Comparison of ENCODE assay signal across 9 mouse cellular contexts in genomic region chr10:21420457-21421424, GRCm38 (mm10). TPM values are rescaled to one million over a fixed set of nuclear protein-coding genes. Genes with fewer than 3 reads are reported as not detected.
DNase-seq lines count a peak whose midpoint lies in the region; ATAC-seq lines count a peak whose summit lies in the region.
"Had no signal": no experiment of that assay in that cellular context is flagged by ENCODE, and none has a peak within 500 bp of the region (broad histone marks: within the 10 kb centered on the region; RNA-seq: fewer than 3 reads in every experiment).

No protein-coding gene starts in this region.

- ATAC-seq in forebrain, embryonic 12.5 days (ENCODE audit: low FRiP score) = no peak

- H3K9ac ChIP-seq in forebrain, embryonic 12.5 days = no peak overlapping the region
- H3K9ac ChIP-seq: liver, embryonic 15.5 days had no signal

- no peak overlapping the region for H3K27ac ChIP-seq in forebrain, embryonic 10.5 days
- H3K27ac ChIP-seq in forebrain, embryonic 12.5 days = no peak overlapping the region
- H3K27ac ChIP-seq in embryonic facial prominence, embryonic 10.5 days (replicated peaks) = no peak overlapping the region
- H3K27ac ChIP-seq: liver, embryonic 15.5 days had no signal

- 74% methylated on average over 24 of the region's 24 CpGs for WGBS in forebrain, embryonic 10.5 days
- 75% methylated on average over 24 of the region's 24 CpGs for WGBS in forebrain, embryonic 12.5 days
- 74% methylated on average over 24 of the region's 24 CpGs for WGBS in embryonic facial prominence, embryonic 10.5 days

- H3K36me3 ChIP-seq in forebrain, embryonic 10.5 days (replicated peaks) = no peaks in the 10 kb centered on the region
- no peaks in the 10 kb centered on the region for H3K36me3 ChIP-seq in forebrain, embryonic 12.5 days (replicated peaks)
- no peaks in the 10 kb centered on the region for H3K36me3 ChIP-seq in embryonic facial prominence, embryonic 10.5 days (replicated peaks)
- H3K36me3 ChIP-seq in splenic B cell, adult 2 months (ENCODE audit: control insufficient read depth, insufficient read depth, low read length, poor library complexity, severe bottlenecking) = no peaks in the 10 kb centered on the region
- H3K36me3 ChIP-seq: liver, embryonic 15.5 days had no signal

- H3K4me1 ChIP-seq in forebrain, embryonic 10.5 days = no peaks in the 10 kb centered on the region
- no peaks in the 10 kb centered on the region for H3K4me1 ChIP-seq in forebrain, embryonic 12.5 days
- no peaks in the 10 kb centered on the region for H3K4me1 ChIP-seq in embryonic facial prominence, embryonic 10.5 days
- H3K4me1 ChIP-seq: liver, embryonic 15.5 days had no signal

- no peaks in the 10 kb centered on the region for H3K27me3 ChIP-seq in forebrain, embryonic 10.5 days (ENCODE audit: poor library complexity, severe bottlenecking)
- no peaks in the 10 kb centered on the region for H3K27me3 ChIP-seq in forebrain, embryonic 12.5 days
- no peaks in the 10 kb centered on the region for H3K27me3 ChIP-seq in embryonic facial prominence, embryonic 10.5 days (replicated peaks; ENCODE audit: low read depth, poor library complexity, severe bottlenecking)
- H3K27me3 ChIP-seq in splenic B cell, adult 2 months (ENCODE audit: control insufficient read depth, insufficient read depth, low read length, poor library complexity, severe bottlenecking) = no peaks in the 10 kb centered on the region
- H3K27me3 ChIP-seq: liver, embryonic 15.5 days had no signal

- no peak overlapping the region for H3K4me3 ChIP-seq in forebrain, embryonic 10.5 days
- no peak overlapping the region for H3K4me3 ChIP-seq in forebrain, embryonic 12.5 days (replicated peaks)
- no peak overlapping the region for H3K4me3 ChIP-seq in embryonic facial prominence, embryonic 10.5 days
- H3K4me3 ChIP-seq: liver, embryonic 15.5 days had no signal

- H3K4me2 ChIP-seq in forebrain, embryonic 12.5 days = no peak overlapping the region
- H3K4me2 ChIP-seq: liver, embryonic 15.5 days had no signal

- peak; percentile 41 for DNase-seq in forebrain, embryonic 10.5 days (ENCODE audit: extremely low spot score, low spot score)
- DNase-seq in urinary bladder, postnatal 25 days (ENCODE audit: low spot score) = peak; percentile 29
- DNase-seq in urinary bladder, postnatal 4 days (ENCODE audit: low spot score in 2 of 2) = no peak
- DNase-seq in embryonic facial prominence, embryonic 10.5 days (ENCODE audit: low spot score) = peak; percentile 63
- DNase-seq in kidney, postnatal 36 days = peak; percentile 62 to 81
- DNase-seq in lung, postnatal 14 days = peak; percentile 71
- peak; percentile 77 for DNase-seq in splenic B cell, adult 2 months (ENCODE audit: low read depth, low spot score)

- H3K9me3 ChIP-seq in forebrain, embryonic 10.5 days = no peaks in the 10 kb centered on the region
- no peaks in the 10 kb centered on the region for H3K9me3 ChIP-seq in forebrain, embryonic 12.5 days
- no peaks in the 10 kb centered on the region for H3K9me3 ChIP-seq in embryonic facial prominence, embryonic 10.5 days
- H3K9me3 ChIP-seq: liver, embryonic 15.5 days had no signal

RNA-seq across cellular contexts. Expression of gene Aldh8a1, which starts 43.6 kb away (rescaled TPM):
- not detected in 2 replicates for polyA plus RNA-seq in forebrain, embryonic 10.5 days (2016; fragmentation: Nextera tagmentation; extraction: Ambion mirVana)
- 0.10 TPM in 1 of 2 replicates, not detected in the other for polyA plus RNA-seq in forebrain, embryonic 12.5 days (2016; fragmentation: Nextera tagmentation; extraction: Ambion mirVana)
- 0.08 and 0.10 TPM in 2 replicates for polyA plus RNA-seq in embryonic facial prominence, embryonic 10.5 days (2016; fragmentation: Nextera tagmentation; extraction: Ambion mirVana)

Comparison
In these comparisons a context has a peak if more than half of its experiments do, and no peak if none do; other contexts are left out.
1. DNase-seq: peak in forebrain, embryonic 10.5 days (single experiment), urinary bladder, postnatal 25 days (single experiment), embryonic facial prominence, embryonic 10.5 days (single experiment), kidney, postnatal 36 days (2 of 2), lung, postnatal 14 days (single experiment) and splenic B cell, adult 2 months (single experiment); none in urinary bladder, postnatal 4 days (0 of 2).